Mouse (Mus musculus) cerebellum, adult 2 months (tissue): ENCODE results near the gene Slc8a1. TPM values are rescaled to one million over a fixed set of nuclear protein-coding genes. Genes with fewer than 3 reads are reported as not detected.

Experiments
- DNase-seq, 2 experiments: peaks; one replicate each; pipeline ENCODE4 v3.0.0; 2021
- H3K27ac ChIP-seq: fragments of 200-500 bp; 2 replicates; pipeline ENCODE4 v1.5.1; 2012; ENCODE audit warnings: low read length, control low read depth, inconsistent platforms; ENCODE audit not compliant: insufficient read depth
- H3K27me3 ChIP-seq: fragments of 200-500 bp; 2 replicates; pipeline ENCODE4 v1.6.1; 2012; ENCODE audit warnings: inconsistent platforms, mild to moderate bottlenecking, low read length, moderate library complexity; ENCODE audit not compliant: control insufficient read depth, insufficient read depth
- H3K4me1 ChIP-seq: fragments of 200-500 bp; 2 replicates; pipeline ENCODE4 v1.6.1; 2011; ENCODE audit warnings: low read length; ENCODE audit not compliant: control insufficient read depth, insufficient read depth
- H3K4me3 ChIP-seq: fragments of 200-500 bp; replicated peaks from 2 replicates; pipeline ENCODE3; 2011; ENCODE audit warnings: mild to moderate bottlenecking, low read depth, low read length, control low read depth; ENCODE audit not compliant: insufficient read depth
- CTCF ChIP-seq: fragments of 200-500 bp; IDR thresholded peaks from 2 replicates; pipeline ENCODE4 v1.5.1; 2011; ENCODE audit warnings: low read depth, mild to moderate bottlenecking, control low read depth, low read length, moderate library complexity, borderline replicate concordance; ENCODE audit not compliant: insufficient read depth
- POLR2A ChIP-seq: fragments of 200-500 bp; IDR thresholded peaks from 2 replicates; pipeline ENCODE4 v1.6.1; 2011; ENCODE audit warnings: low read length, control low read depth, borderline replicate concordance; ENCODE audit not compliant: insufficient read depth
- WGBS: fragments of 180-500 bp; shearing (Covaris S2); methylation state at CpG from one replicate; pipeline ENCODE4 v1.1.7; 2018; 5-methylcytosine and 5-hydroxymethylcytosine counted together
- polyA plus RNA-seq: library from polyadenylated mRNA; depleted of rRNA; stranded (reverse); fragments of >200 nt; gene quantifications from 2 replicates; pipeline ENCODE4 v1.2.3, GENCODE M21; 2012

The Slc8a1 gene
- polyA plus RNA-seq, 1 experiment = 22.4 TPM

- TF ChIP-seq POLR2A (no peak), CTCF (no peak)
- Histone ChIP-seq H3K4me1 (no peaks in the 10 kb centered on the region), H3K27ac (no peak overlapping the region), H3K27me3 (no peaks in the 10 kb centered on the region), H3K4me3 (no peak overlapping the region)
- DNase-seq = no peak
- WGBS = 76% methylated on average over 5 of the region's 5 CpGs
These were observed 360.3 kb downstream of the Slc8a1 start for GRCm38 (mm10) chr17:81377757-81378299.

- Histone ChIP-seq H3K27me3 (no peaks in the 10 kb centered on the region), H3K4me3 (no peak overlapping the region), H3K4me1 (no peaks in the 10 kb centered on the region), H3K27ac (no peak overlapping the region)
- TF ChIP-seq POLR2A (no peak), CTCF (no peak)
- WGBS = 56% methylated on average over 1 of the region's 1 CpGs
- no peak for DNase-seq
These were observed 361.0 kb downstream of the Slc8a1 start for GRCm38 (mm10) chr17:81377195-81377594.

- no peak overlapping the region for H3K4me3 ChIP-seq
- WGBS = 89% methylated on average over 6 of the region's 6 CpGs
- no peak for DNase-seq
- H3K4me1 ChIP-seq = no peaks in the 10 kb centered on the region
- no peak for TF ChIP-seq POLR2A
- no peak for TF ChIP-seq CTCF
- H3K27ac ChIP-seq = no peak overlapping the region
- no peaks in the 10 kb centered on the region for H3K27me3 ChIP-seq
These were observed 362.3 kb downstream of the Slc8a1 start for GRCm38 (mm10) chr17:81375901-81376300.

- DNase-seq = no peak
- TF ChIP-seq POLR2A (no peak), CTCF (no peak)
- H3K4me1 ChIP-seq = no peaks in the 10 kb centered on the region
- H3K27me3 ChIP-seq = no peaks in the 10 kb centered on the region
- 80% methylated on average over 2 of the region's 2 CpGs for WGBS
- no peak overlapping the region for H3K4me3 ChIP-seq
- no peak overlapping the region for H3K27ac ChIP-seq
These were observed 369.1 kb downstream of the Slc8a1 start for GRCm38 (mm10) chr17:81369036-81369435.

- no peaks in the 10 kb centered on the region for H3K4me1 ChIP-seq
- TF ChIP-seq POLR2A (no peak), CTCF (no peak)
- no peak overlapping the region for H3K4me3 ChIP-seq
- no peak overlapping the region for H3K27ac ChIP-seq
- no peaks in the 10 kb centered on the region for H3K27me3 ChIP-seq
- no peak for DNase-seq
- WGBS = 16% methylated on average over 2 of the region's 2 CpGs
These were observed 369.7 kb downstream of the Slc8a1 start for GRCm38 (mm10) chr17:81368503-81368902.

- TF ChIP-seq POLR2A (no peak), CTCF (no peak)
- WGBS = 10% methylated on average over 2 of the region's 2 CpGs
- Histone ChIP-seq H3K4me3 (no peak overlapping the region), H3K27ac (no peak overlapping the region), H3K4me1 (no peaks in the 10 kb centered on the region), H3K27me3 (no peaks in the 10 kb centered on the region)
- DNase-seq = peak in 1 of 2 experiments; percentile 57
These were observed 374.8 kb downstream of the Slc8a1 start for GRCm38 (mm10) chr17:81363368-81363767.

- TF ChIP-seq CTCF (peak; percentile 19; the same call in 1 of the 2 replicates), POLR2A (no peak)
- Histone ChIP-seq H3K27ac (no peak overlapping the region), H3K27me3 (no peaks in the 10 kb centered on the region), H3K4me3 (no peak overlapping the region), H3K4me1 (no peaks in the 10 kb centered on the region)
- WGBS = 38% methylated on average over 2 of the region's 2 CpGs
- DNase-seq = no peak
These were observed 377.6 kb downstream of the Slc8a1 start for GRCm38 (mm10) chr17:81360571-81360970.

- Histone ChIP-seq H3K27ac (no peak overlapping the region), H3K4me3 (no peak overlapping the region), H3K27me3 (no peaks in the 10 kb centered on the region), H3K4me1 (no peaks in the 10 kb centered on the region)
- WGBS = 93% methylated on average over 4 of the region's 4 CpGs
- no peak for DNase-seq
- TF ChIP-seq CTCF (no peak), POLR2A (no peak)
These were observed 378.1 kb downstream of the Slc8a1 start for GRCm38 (mm10) chr17:81360032-81360431.
